Mouse (Mus musculus) naive thymus-derived CD4-positive, alpha-beta T cell, adult 2 months (primary cell): ENCODE measurements around the gene Zdhhc18.

Experiments
- DNase-seq: peaks from one replicate; pipeline ENCODE4 v3.0.0-alpha.2; 2011; ENCODE audit warnings: low read depth

The Zdhhc18 gene

GRCm38 (mm10) chr4:133603056-133603455 lies 46.9 kb downstream of the Zdhhc18 start:
- DNase-seq, result no peak

DNA sequence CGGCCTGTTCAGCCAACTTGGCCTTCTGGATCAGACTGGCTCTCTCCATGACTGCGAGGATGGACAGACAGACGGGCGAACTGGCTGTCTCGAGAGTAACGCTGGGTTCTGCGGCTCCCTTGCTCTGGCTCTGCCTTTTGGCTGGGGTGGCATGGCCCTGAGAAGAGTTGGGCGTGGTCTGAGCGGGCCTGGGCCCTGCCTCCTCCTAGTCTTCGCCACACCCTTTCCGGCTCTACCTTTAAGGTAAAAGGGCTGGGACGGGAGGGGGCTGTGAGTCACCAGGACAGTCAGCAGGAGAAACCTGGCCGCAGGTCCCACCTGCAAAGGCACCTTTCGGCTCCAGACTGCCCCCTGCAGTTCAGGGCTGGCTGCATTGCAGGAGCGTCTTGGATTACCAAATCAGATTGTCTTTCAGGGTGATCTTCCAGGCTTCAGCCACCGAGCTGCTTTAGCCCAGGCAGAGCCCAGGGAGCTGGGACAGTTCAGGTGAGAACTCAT lies 48.2 kb downstream of the Zdhhc18 start, which contains the start of gene Sfn:
Gene Sfn (minus strand): TSS at position 448 of the 498 bp plus-strand sequence.
- peak; percentile 83 for DNase-seq

DNA sequence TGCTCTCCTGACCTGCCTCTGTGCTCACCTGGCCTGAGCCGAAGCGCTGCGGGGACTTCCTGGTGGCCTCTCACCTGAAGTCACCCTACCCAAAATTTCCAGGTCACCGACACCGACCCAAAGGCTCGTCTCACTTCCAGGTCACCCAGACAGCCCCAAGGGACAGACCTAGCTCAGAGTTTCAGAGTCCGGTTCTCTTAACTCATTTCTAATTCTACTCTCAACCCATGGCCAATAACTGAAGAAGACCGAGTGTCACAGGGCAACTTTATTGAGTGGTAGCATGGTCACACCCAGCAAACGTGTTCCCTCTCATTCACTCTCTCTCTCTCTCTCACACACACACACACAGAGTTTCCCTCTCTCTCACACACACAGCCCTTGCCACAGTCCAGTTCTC lies 49.6 kb downstream of the Zdhhc18 start:
- no peak for DNase-seq

GRCm38 (mm10) chr4:133599571-133600073 lies 50.3 kb downstream of the Zdhhc18 start:
- DNase-seq, result peak; percentile 80

DNA sequence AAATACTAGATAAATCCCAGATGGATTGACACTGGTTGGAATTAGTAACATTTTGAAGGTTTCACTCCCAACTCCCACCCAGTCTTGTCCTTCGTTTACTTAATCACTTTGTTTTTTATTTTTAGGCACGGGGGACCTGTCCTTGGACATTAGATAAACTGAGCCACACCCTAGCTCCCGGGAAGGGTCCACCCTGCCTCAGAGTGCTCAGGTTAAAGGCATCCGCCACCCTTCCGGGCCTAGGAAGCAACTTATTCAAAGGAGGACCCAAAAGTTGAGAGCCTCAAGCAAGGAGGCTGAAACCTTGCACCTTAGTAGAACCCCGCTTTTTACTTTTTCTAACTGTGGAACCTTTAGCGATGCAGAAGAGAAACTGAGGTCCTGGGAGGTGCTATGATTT lies 50.8 kb downstream of the Zdhhc18 start:
- DNase-seq, result no peak

- DNase-seq, result no peak
These were observed 51.3 kb downstream of the Zdhhc18 start for GRCm38 (mm10) chr4:133598616-133599015.

DNA sequence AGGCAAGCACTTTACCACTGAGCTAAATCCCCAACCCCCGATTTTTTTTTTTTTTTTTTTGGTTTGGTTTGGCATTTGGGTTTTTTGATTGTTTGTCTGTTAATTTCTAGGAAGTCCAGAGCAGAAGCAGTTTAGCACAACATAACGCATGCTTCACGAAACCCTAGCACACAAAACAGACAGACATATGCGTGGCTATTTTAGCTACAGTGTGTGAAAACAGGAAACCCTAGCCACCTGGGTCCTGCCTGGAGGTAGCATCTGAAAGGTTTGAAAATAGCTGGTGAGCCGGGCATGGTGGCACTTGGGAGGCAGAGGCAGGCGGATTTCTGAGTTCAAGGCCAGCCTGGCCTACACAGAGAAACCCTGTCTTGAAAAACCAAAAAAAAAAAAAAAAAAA lies 53.9 kb downstream of the Zdhhc18 start:
- no peak for DNase-seq

- DNase-seq, result no peak
These were observed 54.4 kb downstream of the Zdhhc18 start for GRCm38 (mm10) chr4:133595538-133595937.

DNA sequence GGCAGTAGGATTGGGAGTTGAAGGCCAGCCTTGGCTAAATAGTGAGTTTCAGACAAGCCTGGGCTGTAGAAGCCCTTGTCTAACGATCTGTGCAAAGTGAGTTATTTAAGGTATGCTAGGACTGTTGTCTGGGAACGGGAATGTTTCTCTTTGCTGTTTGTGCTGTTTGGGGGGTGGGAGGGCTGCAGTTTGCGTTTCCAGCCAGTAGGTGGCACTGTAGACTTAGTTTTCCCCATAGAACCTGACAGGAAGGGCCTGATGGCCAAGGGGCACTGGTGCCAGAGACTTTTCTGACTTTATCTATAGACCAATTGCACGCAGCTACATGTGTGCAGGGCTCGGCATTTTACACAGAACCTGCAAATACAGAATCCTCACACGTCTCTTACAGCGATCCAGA lies 57.4 kb downstream of the Zdhhc18 start:
- DNase-seq, result peak; percentile 87

GRCm38 (mm10) chr4:133584059-133584951 lies 65.6 kb downstream of the Zdhhc18 start, which contains the start of gene Gpn2:
Gpn2 (plus strand) TSS chr4:133584362.
- DNase-seq, result peak; percentile 91

- DNase-seq, result no peak
These were observed 66.3 kb downstream of the Zdhhc18 start for GRCm38 (mm10) chr4:133583690-133584058.

DNA sequence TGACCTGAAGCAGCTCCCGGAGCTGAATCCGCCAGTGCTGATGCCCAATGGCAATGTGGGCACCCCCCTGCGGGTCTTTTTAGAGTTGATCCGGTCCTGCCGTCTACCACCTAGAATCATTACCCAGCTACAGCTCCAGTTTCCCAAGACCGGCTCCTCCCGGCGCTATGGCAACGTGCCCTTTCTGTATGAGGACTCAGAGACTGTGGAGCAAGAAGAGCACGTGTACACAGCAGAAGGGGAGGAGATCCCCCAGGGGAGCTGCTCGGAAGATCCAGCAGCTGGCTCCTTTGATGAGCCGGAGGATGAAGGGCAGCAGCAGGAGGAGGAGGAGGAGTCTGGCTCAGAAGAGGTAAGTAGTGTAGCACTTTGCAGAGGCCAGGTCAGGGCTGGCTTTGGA lies 72.0 kb downstream of the Zdhhc18 start:
- no peak for DNase-seq

DNA sequence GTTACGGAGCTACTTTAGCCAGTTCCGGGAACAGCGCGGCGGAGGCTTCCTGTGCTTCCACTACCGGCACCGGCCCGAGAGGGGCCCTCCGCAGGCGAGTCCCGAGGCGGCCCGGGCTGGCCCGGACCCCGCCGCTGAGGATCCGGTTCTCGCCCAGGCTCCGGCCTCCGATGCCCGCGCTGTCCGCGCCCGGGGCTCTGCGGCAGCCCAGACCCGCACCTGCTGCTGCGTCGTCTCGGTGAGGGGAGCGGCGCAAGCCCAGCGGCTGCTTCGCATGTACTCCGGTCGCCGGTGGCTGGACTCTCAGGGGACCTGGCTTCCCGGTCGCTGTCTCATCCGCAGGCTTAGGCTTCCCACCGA lies 75.1 kb downstream of the Zdhhc18 start:
- DNase-seq, result no peak

GRCm38 (mm10) chr4:133574070-133574842 lies 75.7 kb downstream of the Zdhhc18 start, which contains the start of gene Gpatch3:
Gpatch3 (plus strand) TSS chr4:133574745.
- peak; percentile 89 for DNase-seq

GRCm38 (mm10) chr4:133570066-133570466 lies 79.9 kb downstream of the Zdhhc18 start:
- no peak for DNase-seq

DNA sequence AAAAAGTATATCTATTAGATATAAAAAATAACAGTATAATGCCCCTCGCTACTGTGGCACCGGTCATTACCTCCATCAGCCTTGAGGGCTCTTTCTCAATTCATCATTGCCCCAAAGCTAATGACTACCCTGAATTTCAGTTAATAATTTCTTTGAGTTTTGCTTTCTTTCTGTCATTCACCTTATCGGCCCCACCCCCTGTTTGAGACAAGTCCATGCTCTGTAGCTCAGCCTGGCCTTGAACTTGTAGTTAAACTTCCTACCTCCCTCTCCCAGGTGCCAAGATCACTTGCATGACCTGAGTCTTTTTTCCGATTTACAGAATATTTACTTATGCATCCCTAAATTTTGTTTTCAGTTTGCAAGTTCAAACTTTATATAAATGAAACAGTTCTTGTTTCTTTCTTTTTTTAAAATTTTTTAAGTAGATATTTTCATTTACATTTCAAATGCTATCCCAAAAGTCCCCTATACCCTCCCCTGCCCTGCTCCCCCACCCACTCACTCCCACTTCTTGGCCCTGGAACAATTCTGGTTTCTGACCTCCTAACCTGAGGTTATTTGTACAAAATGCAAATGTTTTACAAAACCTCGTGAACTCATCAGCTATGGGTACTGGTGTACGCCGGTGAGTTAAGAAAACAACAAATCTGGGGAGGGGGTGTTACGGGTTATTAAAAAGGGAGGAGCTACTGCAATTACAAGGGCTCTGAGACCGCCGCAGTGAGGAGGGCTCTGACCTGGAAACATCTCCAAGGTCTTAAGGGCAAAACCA lies 80.5 kb downstream of the Zdhhc18 start:
- DNase-seq, result no peak

- DNase-seq, result no peak
These were observed 82.7 kb downstream of the Zdhhc18 start for GRCm38 (mm10) chr4:133567251-133567650.

DNA sequence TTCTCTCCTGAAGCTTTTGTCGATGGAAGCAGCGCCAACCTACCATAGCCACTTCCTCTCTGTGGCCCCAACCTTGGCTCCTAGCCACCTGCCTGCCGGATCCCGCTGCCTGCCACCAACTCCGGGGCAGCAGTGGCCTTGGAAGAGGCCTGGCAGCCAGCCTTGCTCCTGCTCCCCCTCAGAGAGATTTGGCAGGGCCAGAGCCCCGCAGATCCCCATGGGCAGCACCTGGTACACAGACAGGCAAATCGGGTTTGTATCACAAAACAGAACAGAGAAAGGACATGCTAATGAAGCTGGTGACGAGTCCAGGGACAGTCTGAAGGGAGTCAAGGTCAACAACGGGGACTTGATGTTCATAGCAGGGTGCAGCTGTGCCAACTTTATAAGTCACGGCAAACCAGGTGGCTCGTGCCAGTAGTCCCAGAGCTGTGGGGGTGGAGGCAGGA lies 86.8 kb downstream of the Zdhhc18 start:
- DNase-seq, result no peak

GRCm38 (mm10) chr4:133561622-133562021 lies 88.3 kb downstream of the Zdhhc18 start:
- DNase-seq, result no peak

- DNase-seq, result no peak
These were observed 90.1 kb downstream of the Zdhhc18 start for GRCm38 (mm10) chr4:133559846-133560245.

DNA sequence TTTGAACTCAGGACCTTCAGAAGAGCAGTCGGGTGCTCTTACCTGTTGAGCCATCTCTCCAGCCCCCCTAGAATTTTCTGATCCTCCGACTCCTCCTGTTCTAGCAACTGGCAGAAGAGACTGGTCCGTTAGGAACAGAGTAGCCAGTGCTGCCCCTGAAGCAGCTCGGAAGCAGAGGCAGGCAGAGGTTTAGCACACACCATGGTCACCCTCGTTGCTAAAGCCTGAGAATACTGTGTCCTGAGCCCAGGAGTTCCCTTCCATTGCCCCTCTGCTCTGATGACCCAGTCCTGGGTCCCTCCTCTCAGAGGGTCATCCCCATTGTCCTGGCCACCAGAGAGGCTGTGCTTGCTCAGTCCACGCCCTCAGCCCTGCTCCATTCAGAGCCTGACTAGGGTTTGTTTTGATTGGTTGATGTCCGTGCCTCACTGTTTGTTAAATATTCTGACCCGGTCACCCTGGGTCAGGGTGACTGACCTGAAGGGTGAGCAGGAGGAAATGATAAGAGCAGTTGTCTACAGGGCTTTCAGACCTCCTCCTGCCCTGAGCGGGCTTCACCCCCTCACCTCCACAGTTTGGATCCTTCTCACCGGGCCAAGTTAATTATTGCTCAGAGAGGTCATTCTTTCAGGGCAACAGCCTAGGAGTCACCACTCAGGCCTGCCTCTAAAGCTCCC lies 92.8 kb downstream of the Zdhhc18 start:
- no peak for DNase-seq
